Mouse (Mus musculus): ENCODE measurements around the gene Pdzrn3. TPM values are rescaled to one million over a fixed set of nuclear protein-coding genes. Genes with fewer than 3 reads are reported as not detected.

The Pdzrn3 gene
- total RNA-seq, 2 experiments from 2014 or later, result 28.7 to 33.5 TPM

DNA sequence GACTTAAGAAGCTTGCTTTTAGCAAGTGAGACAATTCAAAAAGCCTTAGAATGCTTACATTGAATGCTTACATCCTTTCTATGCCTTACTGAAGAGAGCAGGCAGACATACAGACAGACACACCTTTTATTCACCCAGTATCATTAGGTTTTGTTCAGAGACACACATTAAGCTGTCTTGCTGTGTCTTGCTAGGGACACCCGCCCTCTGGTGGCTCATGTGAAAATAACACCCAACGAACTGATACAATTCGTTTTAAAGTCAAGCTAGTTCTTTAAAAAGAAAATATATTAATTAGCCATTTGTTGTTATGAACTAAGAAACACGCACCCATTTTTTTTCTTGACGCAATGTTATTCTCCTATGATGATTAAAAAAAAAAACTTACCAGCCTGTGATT lies 180.1 kb downstream of the Pdzrn3 start:
- peak; percentile 37 to 80 for DNase-seq

DNA sequence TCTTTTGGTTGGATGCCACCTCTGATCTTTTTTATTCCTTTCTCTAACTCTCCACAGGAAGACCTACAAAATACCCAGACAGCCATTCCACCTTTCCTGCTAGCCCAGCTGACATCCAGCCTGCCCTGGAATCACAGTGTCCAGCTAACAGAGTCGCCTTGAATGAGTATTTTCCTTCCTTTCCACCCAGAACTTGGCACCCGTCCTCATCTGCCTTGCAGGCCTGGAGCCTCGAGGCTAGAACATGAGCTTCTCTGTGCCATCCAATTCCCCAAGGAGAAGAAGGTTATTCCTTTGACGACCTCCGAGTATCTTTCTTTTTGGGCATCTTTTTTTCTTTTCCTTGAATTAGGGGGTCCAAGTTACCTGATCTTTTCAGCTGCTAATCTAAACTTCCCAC lies 181.8 kb downstream of the Pdzrn3 start:
- no peak for DNase-seq

DNA sequence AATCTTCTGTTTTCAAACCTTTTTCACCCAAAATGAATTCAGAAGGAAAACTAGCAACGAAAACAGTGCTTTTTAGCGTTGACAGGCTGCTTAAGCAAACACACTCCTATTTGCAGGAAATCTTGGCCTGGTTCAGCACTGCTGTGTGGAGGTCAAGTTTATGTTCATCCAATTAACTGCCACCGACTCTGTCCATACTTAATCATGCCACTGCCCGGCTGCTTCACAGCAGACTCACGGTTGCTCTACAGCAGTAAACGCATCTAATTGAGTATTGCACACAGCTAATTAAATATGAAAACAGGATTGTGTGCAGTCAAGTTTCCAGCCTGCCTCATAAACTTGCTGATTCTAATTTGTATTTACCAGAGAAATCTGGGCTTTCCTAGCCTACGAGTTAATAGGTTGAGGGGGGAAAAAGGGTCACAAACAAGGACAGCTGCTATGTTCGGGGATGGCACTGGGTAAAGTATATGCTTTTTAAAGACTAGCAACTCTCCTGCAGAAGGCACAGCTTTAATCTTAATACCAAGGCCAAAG lies 183.2 kb downstream of the Pdzrn3 start:
- DNase-seq, result no peak

DNA sequence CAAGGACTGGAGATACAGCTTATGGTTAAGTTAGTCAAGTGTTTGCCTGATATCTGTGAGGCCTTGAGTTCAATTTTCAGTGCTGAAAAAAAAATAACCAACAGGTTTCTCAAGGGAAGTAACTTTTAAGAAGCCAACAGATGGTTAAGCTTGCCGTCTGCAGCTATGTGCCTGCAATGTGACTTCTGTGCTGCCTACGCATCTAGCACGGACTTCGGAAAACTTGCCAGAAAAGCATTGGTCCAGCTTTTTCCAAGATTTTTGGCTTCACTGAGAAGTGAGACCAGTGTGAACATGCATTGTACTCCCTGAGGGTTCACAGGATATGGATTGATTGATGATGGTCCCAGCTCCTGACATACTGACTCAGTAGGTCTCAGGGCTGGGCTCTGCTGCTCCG lies 186.1 kb downstream of the Pdzrn3 start:
- DNase-seq, result no peak

DNA sequence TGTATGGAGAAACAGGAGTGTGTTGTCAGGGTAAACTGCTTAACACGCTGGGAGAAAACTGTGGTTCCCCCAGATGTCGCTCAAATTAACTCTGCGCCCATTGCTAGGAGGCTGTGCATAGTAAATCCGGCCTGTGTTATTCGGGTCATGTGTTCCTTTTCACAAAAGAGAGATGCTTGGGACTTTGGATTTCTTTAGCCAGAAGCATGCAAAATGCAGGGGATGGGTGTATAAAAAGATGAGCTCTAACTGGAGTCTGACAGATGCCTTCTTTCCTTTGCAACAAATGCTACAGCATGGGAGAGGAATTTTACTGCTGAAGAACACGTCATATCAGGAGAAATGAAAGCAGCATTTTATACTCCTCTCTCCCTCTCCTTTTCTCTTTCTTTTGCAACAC lies 190.4 kb downstream of the Pdzrn3 start:
- DNase-seq, result no peak

DNA sequence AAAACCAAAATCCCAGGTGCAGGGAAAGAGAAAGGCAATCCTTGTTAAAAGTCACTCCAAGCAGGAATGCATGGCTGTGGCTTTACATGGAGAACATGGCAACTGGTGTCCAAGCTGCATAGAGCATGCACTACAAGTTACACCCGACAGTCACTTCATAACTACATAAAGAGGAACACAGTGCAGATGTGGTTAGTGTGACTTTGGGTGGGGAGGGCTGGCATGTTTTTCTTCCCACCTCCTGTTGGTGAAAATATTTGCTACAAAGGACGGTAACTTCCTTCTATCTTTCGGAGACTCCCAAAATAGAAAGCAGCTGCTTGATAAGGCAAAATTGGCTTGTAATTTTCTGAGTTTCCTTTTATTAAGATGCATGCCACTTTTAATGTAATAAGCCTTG lies 190.8 kb downstream of the Pdzrn3 start:
- DNase-seq, result no peak

DNA sequence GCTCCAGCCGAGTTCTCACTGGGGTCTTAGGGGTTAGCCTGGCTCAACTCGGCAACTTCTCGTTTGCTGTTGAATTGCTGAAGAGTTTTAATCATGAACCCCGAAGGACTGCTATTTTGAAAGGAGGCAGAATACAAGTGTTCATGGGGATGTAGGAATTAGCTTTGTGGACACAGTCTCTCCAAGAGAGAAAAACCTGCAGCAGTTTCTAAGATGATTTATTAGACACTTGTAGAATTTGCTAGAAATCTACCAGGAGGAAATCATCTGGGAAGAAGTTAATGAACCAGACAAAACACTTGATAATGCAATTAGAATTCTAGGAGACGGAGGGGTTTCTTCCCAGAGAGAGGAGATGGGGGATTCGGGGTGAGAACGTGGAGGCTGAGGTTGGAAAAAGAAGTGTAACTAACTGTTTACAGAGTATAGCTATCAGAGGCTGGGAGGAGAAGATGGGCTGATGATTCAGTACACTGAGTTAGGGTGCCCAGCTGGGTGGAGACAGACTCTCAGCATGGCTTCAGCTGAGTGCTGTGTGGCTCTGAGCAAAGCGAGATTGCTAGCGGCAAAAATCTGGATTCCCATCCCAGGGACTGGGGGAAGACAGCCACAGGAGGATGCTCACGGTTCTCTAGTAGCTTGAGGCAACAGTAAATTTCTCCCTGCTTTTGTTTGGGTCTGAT lies 193.5 kb downstream of the Pdzrn3 start:
- no peak for DNase-seq

DNA sequence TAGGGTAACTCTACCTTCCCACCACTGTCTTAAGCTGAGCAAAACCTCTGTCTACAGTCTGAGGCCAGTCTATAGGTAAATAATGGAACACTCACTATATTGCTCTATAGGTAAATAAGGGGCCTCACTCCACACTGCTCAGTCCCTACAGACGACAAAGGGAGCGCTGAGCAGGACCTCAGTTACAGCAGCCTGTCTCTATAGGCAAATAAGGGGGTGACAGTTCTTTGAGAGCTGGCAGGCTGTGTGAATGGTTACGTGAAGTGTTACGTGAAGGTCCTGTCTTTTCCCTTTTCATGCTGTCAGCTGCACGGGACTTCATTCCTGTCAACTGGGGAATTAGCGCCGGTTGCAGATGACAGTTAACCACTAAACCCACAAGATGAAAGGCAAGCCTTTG lies 207.0 kb downstream of the Pdzrn3 start:
- no peak for DNase-seq

DNA sequence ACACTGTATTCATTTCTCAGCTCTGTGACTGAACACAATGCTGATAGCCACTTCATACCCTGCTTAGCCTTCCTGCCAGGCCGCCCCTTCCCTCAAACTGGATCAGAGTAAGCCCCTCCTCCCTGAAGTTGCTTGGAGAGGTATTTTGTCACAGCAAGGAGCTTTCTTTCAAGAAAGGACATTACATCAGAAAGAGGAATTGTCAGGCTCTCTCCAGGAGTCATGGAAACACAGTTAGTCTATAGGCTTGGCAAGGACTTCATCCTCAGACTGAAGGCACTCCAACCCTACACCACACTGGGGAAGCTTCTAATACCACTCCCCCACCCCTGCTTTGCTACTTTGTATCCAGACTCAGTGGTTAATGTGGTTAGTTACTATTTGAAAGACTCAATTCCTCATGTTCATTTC lies 224.2 kb downstream of the Pdzrn3 start:
- no peak for DNase-seq

DNA sequence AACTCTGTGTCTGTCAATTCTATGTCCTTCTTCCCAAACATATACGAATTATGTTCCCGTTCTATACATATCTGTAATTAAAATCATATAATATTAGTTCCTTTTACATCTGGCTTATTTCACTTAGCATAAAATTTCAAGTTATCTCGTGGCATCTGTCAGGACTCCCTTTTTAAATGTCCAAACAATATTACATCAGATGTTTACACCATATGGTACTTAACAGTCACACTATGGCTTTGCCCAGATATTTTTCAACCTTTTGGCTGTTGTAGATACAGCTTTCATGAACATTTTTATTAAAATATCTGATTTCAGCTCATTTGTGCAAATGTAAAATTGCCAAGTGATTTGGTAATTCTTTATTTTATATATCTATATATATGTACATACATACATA lies 242.3 kb downstream of the Pdzrn3 start:
- DNase-seq, result no peak

DNA sequence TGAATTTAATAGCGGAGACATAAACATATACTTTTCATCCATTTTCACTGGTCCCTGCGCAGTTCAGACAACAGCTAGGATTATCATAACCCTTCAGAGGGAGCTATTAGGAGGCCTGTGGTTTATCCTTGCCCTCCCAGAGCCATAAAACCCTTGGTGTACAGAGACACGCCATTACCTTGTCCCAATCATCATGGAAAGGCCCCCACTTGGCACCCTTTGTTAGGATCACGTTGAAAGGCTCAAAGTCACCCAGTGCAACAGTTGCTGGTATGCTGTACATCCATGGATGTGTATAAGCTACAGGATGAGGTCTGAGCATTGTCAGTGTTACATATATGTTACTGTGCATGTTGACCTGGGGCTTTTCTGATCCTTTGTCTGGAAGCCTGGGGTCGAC lies 252.3 kb downstream of the Pdzrn3 start:
- no peak for DNase-seq

DNA sequence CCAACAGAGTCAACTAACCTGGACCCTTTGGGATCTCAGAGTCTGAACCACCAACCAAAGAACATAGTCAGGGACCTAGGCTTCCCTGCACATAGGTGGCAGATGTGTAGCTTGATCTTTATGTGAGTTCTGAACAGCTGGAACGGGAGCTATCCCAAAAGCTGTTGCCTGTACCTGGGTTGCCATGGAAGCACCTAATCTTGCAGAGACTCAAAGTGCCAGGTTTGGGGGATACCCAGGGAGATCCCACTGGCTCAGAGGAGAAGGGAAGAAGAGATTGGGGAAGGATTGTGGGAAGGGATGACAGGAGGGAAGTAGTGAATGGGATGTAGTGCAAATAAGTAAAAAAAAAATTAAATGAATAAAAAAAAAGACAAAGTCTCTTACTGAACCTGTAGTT lies 268.7 kb downstream of the Pdzrn3 start:
- DNase-seq, result no peak

DNA sequence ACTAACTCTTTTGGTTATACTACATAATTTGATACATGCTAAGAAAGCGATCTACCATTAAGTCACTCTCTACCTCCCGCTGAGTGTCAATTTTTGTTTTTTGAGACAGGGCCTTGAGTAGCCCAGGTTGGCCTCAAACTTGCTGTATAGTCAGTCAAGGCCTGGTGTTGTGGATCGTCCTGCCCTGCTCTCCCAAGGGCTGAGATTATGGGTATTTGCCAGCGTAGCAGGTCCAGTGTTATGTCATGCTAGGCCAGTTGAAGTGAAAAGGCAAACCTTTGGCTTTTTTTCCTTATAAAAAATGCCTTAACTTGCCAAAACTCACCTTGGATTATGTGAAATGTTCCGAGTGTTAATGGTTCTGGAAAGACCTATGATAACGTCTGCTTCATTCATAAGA lies 274.2 kb downstream of the Pdzrn3 start:
- no peak for DNase-seq

DNA sequence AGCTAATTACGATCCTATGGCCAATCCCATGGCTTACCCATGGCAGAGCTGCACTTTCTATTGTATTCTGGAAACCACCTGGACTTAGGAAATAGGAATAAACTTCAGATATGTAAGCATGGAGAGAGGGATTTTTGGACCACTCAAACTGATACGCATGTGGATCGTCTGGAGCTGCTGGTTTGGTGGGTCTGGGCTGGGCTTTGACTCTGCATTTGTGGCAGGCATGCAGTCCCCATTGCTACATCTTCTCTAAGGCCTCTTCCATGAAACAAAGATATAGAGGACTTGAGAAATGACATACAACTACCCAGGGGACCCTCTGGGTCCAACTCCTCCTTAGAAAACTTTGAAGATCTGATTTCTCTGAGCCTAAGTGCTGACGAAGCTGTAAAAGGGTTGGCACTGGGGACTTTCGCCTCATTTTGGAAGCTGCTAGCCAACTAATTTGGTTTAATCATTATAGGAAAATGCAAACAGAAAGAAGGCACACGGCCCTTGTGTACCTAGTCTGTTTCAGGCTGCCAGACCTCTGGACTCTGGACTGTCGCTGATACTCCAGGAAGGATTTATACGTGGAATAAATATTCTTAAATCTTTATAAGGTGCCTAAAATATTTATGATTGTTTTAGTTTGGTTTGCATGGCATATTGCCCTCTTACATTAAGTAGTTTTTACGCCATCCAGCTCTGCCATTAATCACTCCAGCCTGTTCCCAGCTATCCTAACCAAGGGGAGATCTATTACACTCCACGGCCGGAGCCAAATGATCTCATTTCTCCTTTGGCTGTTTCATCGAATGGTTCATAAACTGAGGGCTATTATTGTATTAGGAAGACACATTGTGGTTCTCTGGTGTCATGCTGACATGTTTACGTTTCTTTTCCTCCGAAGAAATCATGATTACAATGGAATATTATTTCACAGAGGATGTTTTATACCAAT lies 275.7 kb downstream of the Pdzrn3 start:
- no peak for DNase-seq
